In the genomic region with DNA sequence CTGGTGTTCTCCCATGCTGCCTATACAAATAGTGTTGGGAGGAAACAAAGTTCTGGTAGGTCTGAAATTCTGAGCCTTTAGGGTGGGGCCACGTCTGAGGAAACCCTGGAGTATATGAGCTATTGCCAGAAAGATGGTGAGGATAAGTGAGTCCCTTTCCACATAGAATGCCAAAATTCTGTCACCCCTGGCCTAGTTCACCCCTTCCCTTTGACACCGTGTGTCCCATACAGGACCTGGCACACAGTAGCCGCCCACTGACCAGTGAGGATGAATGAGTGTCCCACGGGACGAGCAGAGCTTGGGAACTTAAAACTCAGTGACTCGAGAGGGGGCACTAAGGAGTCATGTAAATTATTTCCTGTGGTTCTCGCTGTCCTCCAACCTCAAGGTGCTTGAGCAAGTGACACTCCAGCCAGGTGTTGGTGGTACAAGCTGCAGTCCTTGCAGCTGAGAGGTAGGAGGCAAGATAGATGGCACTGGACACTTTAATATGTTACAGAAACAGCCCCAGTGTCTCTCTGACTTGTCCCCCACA, we compare ENCODE assay signal across 16 mouse cellular contexts.
"Had no signal": no experiment of that assay in that cellular context is flagged by ENCODE, and none has a peak within 500 bp of the region (broad histone marks: within the 10 kb centered on the region; RNA-seq: fewer than 3 reads in every experiment).

No protein-coding gene starts in this region.

- H3K36me3 ChIP-seq: limb, embryonic 12.5 days; liver, embryonic 13.5 days; lung, embryonic 15.5 days; midbrain, embryonic 15.5 days; neural tube, embryonic 12.5 days had no signal

- H3K27me3 ChIP-seq: limb, embryonic 12.5 days; liver, embryonic 13.5 days; lung, embryonic 15.5 days; midbrain, embryonic 15.5 days; neural tube, embryonic 12.5 days had no signal

- H3K4me1 ChIP-seq: liver, embryonic 13.5 days; lung, embryonic 15.5 days; midbrain, embryonic 15.5 days; neural tube, embryonic 12.5 days had no signal

- H3K9me3 ChIP-seq: limb, embryonic 12.5 days; liver, embryonic 13.5 days; lung, embryonic 15.5 days; megakaryocyte, embryonic 14.5 days; midbrain, embryonic 15.5 days; neural tube, embryonic 12.5 days had no signal

- DNase-seq: liver; liver, embryonic 13.5 days; liver, postnatal 0 days; lung, postnatal 14 days; spleen, adult 18-20 months; thymus, adult 2 months; thymus, postnatal 25 days had no signal

- H3K27ac ChIP-seq: kidney, postnatal 0 days; layer of hippocampus, adult 2 months; limb, embryonic 12.5 days; liver, embryonic 13.5 days; lung, embryonic 15.5 days; macrophage; midbrain, embryonic 15.5 days; neural tube, embryonic 12.5 days had no signal

- H3K4me3 ChIP-seq: layer of hippocampus, adult 2 months; limb, embryonic 12.5 days; liver, embryonic 13.5 days; lung, embryonic 15.5 days; megakaryocyte, embryonic 14.5 days; midbrain, embryonic 15.5 days; neural tube, embryonic 12.5 days had no signal

- H3K9ac ChIP-seq: limb, embryonic 12.5 days; liver, embryonic 13.5 days; liver, postnatal 0 days; lung, embryonic 15.5 days; midbrain, embryonic 15.5 days; neural tube, embryonic 12.5 days had no signal

- H3K4me2 ChIP-seq: limb, embryonic 12.5 days; liver, embryonic 13.5 days; lung, embryonic 15.5 days; midbrain, embryonic 11.5 days; midbrain, embryonic 15.5 days; neural tube, embryonic 12.5 days had no signal
